Mouse (Mus musculus) kidney, postnatal 10 days (tissue): ENCODE measurements around the gene Pon1.

Source experiments
- DNase-seq: peaks from one replicate; pipeline ENCODE4 v3.0.0; 2021; ENCODE audit warnings: mixed read lengths

Gene Pon1

GRCm38 (mm10) chr6:5174179-5174812 lies 19.4 kb downstream of the Pon1 start:
- no peak for DNase-seq

- no peak for DNase-seq
These were observed 21.2 kb downstream of the Pon1 start for GRCm38 (mm10) chr6:5172571-5172970.

- no peak for DNase-seq
These were observed 22.3 kb downstream of the Pon1 start for GRCm38 (mm10) chr6:5171418-5171817.

GRCm38 (mm10) chr6:5168158-5168557 lies 25.6 kb downstream of the Pon1 start:
- no peak for DNase-seq

- peak; percentile 25 for DNase-seq
These were observed 26.6 kb downstream of the Pon1 start for GRCm38 (mm10) chr6:5167051-5167677.

DNA sequence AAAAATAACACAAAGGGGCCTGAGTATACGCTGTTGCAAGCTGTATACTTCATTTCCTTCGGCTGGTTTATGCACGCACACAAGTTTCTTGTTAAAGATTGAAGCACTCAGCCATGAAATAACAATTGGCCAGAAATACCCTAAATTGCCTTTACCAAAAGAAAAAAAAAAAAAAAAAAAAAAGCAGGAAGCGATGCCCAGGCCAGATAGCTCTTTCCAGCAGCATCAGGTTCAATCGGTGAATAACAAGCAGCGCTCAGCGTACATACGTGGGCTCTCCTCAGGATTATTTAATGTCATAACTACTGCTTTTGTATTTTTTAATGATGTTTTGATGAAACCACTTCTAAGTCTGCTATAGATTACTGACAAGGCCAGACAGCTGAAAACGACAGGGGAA lies 28.9 kb downstream of the Pon1 start:
- no peak for DNase-seq

DNA sequence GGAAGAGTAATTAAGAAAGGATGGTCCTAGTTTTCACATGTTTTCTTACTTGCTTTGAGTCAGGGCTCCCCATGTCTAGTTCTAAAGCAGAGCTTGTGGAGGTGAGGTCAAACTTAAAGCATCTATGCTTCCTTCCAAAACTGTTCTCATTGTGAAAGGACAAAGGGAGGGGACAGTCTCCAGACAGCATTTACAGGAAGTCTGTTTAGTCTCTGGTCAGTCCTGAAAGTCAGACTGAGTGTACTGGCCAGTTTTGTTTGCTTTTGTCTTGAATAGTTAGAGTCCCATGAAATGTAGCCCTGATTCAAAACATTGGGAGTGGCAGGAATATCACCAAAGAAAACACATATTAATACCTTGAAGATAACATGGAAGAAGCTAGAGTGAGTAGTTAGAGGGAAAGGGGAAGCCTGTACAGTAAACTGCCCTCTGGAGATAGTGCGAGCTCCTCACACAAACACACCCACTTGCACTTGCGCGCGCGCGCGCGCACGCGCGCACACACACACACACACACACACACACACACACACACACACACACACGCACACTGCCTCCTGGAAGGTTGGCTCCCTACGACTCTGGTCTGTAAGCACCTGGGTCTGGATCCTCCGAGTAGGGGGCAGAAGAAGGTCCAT lies 30.1 kb downstream of the Pon1 start:
- no peak for DNase-seq

GRCm38 (mm10) chr6:5162052-5162451 lies 31.7 kb downstream of the Pon1 start:
- DNase-seq = no peak

GRCm38 (mm10) chr6:5159385-5159791 lies 34.4 kb downstream of the Pon1 start:
- no peak for DNase-seq

DNA sequence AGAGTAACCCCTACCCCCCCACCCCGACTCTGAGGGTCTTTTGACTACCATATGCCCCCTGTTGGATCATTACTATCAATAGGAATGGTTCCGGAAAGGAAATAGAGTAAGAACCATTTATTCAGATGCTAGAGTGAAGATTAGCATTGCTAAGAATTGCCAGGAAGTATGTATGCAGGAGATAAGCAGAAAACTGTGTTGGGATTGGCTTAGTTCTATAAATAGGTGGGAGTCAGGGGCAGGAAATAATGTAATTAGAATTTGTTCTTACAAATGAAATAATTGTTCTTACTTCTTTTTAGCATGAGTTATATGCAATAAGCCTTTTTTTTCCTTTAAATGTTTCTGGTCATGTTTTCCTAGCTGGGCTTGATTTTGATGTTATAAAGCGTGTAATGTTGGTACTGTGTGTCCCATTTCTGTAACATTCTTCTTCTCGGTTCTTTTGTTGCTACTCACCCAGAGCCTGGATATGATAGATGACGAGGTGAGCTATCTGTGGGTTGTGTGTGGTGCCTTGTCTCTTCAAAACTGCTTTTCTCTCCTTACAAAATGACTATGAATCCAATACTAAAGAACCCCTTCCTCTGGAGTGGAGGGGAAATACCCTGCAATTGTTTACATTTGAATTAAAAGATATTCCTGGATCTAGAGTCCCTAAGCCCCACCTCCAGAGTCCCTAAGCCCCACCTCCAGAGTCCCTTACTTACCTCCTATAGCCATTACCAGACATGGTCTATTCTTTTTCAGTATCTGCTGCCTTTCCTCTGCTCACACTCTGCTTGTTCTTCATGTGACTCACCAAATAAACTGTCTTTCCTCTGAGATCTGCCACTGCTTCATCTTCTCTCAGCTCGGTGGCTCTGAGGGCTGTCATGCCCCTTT lies 37.0 kb downstream of the Pon1 start:
- no peak for DNase-seq

DNA sequence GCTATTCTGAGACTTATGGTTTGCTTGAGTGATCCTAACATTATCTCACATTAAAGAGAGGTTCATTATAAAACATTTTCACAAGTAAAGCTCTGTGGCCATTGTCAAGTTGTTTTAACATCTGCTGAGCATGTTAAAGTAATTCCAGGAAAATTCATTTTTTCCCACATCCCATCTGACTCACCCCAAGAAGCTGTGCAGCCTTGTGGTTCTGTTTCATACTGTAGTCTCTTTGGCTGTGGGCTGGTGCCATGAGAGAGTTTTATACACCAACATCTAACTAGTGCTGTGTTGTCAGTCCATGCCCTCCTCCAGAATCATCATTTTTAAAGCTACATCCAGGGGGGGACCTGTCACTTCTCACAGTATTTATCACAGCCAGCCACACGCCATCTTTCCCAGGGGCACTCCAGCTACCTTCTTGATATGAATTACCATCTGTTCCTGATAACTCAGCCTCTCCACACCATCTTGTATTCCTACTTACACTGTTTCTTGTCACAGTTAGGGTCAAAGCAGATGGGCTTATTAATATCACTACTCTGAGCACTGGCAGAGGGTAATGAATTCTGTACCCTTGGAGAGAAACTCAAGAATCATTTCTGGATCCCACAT lies 38.3 kb downstream of the Pon1 start:
- no peak for DNase-seq

DNA sequence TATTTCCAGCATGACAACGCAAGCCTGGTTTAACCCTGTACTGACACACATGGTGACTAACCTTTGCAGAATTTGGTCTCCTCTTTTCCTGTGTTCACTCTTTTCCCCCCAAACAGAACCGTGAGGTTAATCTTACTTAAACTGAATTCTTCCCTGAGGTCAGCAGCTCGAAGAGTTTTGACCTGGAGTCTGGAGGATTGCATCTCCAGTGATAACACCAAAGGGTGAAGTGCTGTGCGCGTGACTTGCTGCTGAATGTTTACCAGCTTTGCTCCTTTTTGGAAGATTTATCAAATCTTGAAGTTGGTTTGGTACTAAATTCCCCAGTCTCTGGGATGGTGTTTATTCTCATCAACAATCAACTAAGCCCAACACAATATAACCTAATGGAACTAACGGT lies 39.0 kb downstream of the Pon1 start:
- no peak for DNase-seq

DNA sequence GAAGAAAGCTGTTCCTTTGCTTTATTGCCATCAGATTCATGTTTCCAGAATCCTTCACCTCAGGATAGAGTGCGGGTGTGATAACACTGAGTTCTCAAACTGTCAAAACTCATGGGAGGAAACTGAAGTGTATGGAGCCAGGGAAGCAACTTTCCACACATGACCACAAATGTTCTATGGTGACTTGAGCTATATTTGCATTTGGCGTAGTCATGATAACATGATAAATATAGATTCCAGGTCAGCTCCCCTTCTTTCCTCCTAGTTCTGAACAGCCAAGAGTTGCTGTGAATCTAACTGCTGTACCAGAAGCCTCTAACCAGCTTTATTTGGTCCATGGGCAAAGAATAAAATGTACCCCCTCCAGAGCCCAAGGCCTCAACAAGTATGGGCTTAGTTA lies 41.6 kb downstream of the Pon1 start:
- DNase-seq = no peak

DNA sequence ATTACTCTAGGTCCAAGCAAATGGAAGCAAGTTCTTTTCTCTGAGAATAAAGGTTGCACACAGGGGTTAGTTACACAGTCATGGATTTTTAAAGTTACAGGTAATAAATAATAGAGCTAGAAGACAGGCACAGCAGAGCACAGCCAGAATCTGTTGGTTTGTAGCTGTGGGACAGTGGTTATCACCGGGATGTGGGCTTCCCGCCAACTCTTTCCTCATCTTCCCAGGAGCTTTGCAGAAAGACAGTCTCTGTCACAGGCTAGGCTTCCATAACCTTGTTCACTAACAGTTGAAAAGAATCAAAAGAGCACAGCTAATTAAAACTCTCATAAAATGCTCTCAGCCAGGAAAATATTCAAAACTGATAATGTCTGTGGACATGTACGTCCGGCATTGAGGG lies 42.6 kb downstream of the Pon1 start:
- DNase-seq = peak; percentile 42

DNA sequence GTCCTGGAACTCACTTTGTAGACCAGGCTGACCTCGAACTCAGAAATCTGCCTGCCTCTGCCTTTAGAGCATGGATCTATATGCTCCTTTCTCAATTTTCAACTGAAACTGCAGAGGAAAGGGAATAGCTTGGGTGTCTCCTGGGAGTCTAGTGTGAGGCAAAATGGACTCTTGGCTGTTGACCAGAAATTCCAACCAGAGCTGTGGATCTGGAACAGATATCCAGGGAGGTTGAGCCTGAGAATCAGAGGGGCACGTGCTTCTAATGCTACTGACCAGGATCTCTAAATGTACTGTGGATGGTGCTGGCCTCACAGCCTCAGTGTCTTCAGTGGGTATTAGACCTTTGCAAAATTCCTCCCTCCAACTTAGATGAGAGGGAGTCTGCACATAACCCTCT lies 43.8 kb downstream of the Pon1 start:
- DNase-seq = no peak

DNA sequence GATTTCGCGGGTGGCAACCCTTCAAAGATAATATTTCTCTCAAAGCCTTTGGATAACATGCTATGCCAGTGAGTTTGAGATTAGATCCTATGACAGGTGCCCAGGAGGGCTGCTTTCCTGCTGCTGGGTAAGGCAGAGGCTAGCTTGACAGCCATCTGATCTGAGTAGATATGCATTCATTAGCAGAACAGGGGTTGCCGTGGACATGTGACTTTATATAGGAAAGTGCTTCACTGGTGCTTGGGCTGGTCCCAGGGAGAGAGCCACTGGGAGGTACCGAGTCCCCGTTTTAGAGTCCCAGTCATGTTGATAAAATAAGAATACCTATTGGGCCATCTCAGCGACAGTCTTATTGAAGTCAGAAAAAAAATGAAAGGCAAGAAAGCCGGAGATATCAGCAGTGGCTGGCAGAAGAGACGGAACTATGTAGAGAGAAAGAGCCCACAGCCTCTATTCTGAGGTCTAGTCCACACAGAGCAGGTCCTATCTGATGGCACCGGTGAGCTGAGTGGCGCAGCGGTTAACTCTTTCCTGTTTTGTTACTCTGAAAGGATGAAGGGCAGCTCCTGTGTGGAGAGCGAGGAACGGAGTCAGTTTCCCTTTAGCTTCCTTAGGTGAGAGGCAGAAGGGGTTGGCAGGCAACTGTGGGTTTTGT lies 46.1 kb downstream of the Pon1 start:
- no peak for DNase-seq

DNA sequence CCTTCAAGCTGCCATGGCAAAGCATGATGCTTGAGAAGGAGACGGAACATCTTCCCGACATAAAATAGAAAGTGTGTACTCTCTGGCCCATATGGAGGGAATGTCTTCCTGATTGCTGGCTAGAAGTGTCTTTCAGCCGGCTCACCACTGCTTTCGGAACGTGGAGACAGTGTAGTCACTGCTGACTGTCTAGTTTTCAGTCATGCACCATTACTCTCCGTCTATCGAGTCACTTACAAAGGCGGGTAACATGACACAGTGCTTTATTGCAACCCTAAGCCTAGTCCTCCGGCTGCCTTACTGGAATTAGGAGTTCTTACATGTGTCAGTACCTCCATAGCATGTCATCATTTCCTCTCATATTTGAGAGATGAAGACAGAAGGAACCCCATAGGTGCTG lies 54.1 kb downstream of the Pon1 start:
- no peak for DNase-seq

GRCm38 (mm10) chr6:5138875-5139631 lies 54.7 kb downstream of the Pon1 start:
- DNase-seq = no peak

DNA sequence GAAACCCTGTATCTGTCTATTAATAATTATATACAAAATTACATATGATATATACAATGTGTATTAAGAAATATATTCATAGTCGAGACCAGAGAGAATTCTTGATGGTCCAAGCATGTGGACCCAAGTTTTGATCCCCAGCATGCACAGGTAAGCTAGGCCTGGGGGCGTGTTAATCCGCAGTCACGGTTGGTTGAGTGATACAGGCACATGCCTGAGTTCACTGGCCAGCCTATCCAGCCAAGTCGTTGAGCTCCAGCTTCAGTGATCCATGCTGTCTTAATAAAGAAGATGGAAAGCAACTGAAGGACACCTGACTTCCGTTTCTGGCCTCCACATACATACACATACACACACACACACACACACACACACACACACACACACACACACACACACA lies 57.7 kb downstream of the Pon1 start:
- peak; percentile 25 for DNase-seq

GRCm38 (mm10) chr6:5134986-5135385 lies 58.8 kb downstream of the Pon1 start:
- no peak for DNase-seq

- no peak for DNase-seq
These were observed 64.2 kb downstream of the Pon1 start for GRCm38 (mm10) chr6:5129364-5130093.
